Mouse (Mus musculus) urinary bladder, adult 18-20 months (tissue): Measurements from ENCODE around the gene Tomm20.
"Not testable (repeated sequence)": the region's sequence is repeated elsewhere in the genome, so short reads cannot be mapped to it uniquely, and the experiment has no call there.

ENCODE experiments used
- DNase-seq, 2 experiments: peaks; one replicate each; pipeline ENCODE4 v3.0.0; 2022; ENCODE audit warnings: low spot score in 2 of 2, mixed read lengths in 2 of 2

Tomm20 gene

GRCm38 (mm10) chr8:126945730-126946163 is at the start of gene Tomm20:
TSS of gene Tomm20 (minus strand) at chr8:126945844.
- peak; percentile 91 to 93 for DNase-seq

- DNase-seq, result no peak
Observed at GRCm38 (mm10) chr8:126994506-126994905, 48.9 kb upstream of the Tomm20 start.

- no peak for DNase-seq
Observed at GRCm38 (mm10) chr8:126989363-126990153, 43.9 kb upstream of the Tomm20 start.

- DNase-seq, result no peak
Observed at GRCm38 (mm10) chr8:126988346-126989006, 42.8 kb upstream of the Tomm20 start.

GRCm38 (mm10) chr8:126986495-126986894 is 40.9 kb upstream of the Tomm20 start:
- peak; percentile 68 to 74 for DNase-seq

- no peak for DNase-seq
Observed at GRCm38 (mm10) chr8:126980046-126980445, 34.4 kb upstream of the Tomm20 start.

GRCm38 (mm10) chr8:126979091-126979920 is 33.7 kb upstream of the Tomm20 start:
- peak; percentile 32 to 33 for DNase-seq

GRCm38 (mm10) chr8:126978535-126978934 is 32.9 kb upstream of the Tomm20 start:
- not testable (repeated sequence) for DNase-seq

GRCm38 (mm10) chr8:126978028-126978427 is 32.4 kb upstream of the Tomm20 start:
- DNase-seq, result no peak

GRCm38 (mm10) chr8:126976608-126977348 is 31.1 kb upstream of the Tomm20 start:
- no peak for DNase-seq

GRCm38 (mm10) chr8:126975706-126976105 is 30.1 kb upstream of the Tomm20 start:
- DNase-seq, result no peak

GRCm38 (mm10) chr8:126974511-126974910 is 28.9 kb upstream of the Tomm20 start:
- DNase-seq, result no peak

GRCm38 (mm10) chr8:126973686-126974265 is 28.1 kb upstream of the Tomm20 start:
- no peak for DNase-seq

GRCm38 (mm10) chr8:126972649-126973048 is 27.0 kb upstream of the Tomm20 start:
- DNase-seq, result no peak

- peak in 1 of 2 experiments; percentile 18 for DNase-seq
Observed at GRCm38 (mm10) chr8:126972102-126972501, 26.5 kb upstream of the Tomm20 start.

- no peak for DNase-seq
Observed at GRCm38 (mm10) chr8:126971314-126971664, 25.6 kb upstream of the Tomm20 start.

- DNase-seq, result peak; percentile 90 to 92
Observed at GRCm38 (mm10) chr8:126970579-126971313, 25.1 kb upstream of the Tomm20 start, which contains the start of gene Rbm34. TSS of gene Rbm34 (minus strand) at chr8:126971071.

GRCm38 (mm10) chr8:126969546-126969945 is 23.9 kb upstream of the Tomm20 start:
- no peak for DNase-seq

GRCm38 (mm10) chr8:126968107-126968506 is 22.5 kb upstream of the Tomm20 start:
- no peak for DNase-seq

GRCm38 (mm10) chr8:126965246-126965645 is 19.6 kb upstream of the Tomm20 start:
- no peak for DNase-seq
